Mouse (Mus musculus): Measurements from ENCODE around the gene Gm20388. TPM values are rescaled to one million over a fixed set of nuclear protein-coding genes. Genes with fewer than 3 reads are reported as not detected.

Gm20388 gene
- polyA plus RNA-seq, 1 experiment from 2014 or later, result not detected

DNA sequence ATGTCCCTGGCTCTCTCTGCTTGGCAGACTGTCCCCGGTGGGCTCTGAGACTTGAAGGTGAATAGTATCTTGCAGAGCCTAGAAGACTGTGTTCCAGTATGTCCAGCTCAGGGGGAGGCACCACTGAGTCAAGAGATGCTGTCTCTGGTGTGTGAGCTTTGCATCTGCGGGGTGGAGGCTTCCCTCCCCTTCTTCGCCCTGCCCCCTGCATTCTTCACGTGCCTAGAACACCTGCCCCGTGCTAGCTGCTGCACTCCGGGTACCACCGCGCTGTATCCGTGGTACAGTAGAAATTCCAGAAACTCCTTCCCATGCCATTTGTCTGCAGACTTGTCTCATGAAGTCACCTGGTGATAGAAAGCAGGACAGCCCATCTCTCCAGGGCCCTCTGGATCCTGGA, 2163.3 kb downstream of the Gm20388 start:
- Histone ChIP-seq H3K4me2 (replicated peaks) (no peak overlapping the region), H3K27me3 (ENCODE audit: control insufficient read depth, insufficient read depth, low read length) (no peaks in the 10 kb centered on the region), H3K4me1 (replicated peaks; ENCODE audit: control insufficient read depth, insufficient read depth, low read length) (no peaks in the 10 kb centered on the region), H3K4me3 (replicated peaks; ENCODE audit: low read length) (no peak overlapping the region), H3K9ac (no peak overlapping the region), H3K36me3 (replicated peaks; ENCODE audit: control insufficient read depth, insufficient read depth) (no peaks in the 10 kb centered on the region), H3K27ac (no peak overlapping the region), H3K9me3 (ENCODE audit: control insufficient read depth, low read length) (no peaks in the 10 kb centered on the region)
- ATAC-seq (ENCODE audit: low FRiP score), result no peak
- no peak for DNase-seq (ENCODE audit: low spot score)
- WGBS, result 82% methylated on average over 9 of the region's 9 CpGs

DNA sequence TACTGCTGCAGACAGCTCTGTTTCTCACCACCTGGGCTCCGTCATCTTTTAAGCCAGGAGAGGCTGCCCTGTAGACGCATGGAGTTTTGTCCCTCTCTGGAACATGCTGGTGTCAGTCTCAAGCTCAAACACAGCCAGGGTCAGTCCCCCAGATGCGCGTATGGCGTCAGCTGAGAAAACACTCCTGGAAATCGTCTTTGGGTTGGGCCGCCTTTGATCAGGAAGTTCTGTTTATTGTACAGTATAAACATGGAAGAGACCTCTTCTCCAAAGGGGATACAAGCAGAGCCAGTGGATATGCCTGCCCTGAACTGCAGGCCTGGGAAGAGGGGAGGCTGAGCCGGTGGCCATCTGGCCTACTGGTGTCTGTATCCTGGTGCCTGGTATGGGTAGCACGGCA, 2163.8 kb downstream of the Gm20388 start:
- H3K4me3 ChIP-seq (replicated peaks; ENCODE audit: low read length), result no peak overlapping the region
- H3K9me3 ChIP-seq (ENCODE audit: control insufficient read depth, low read length), result no peaks in the 10 kb centered on the region
- DNase-seq (ENCODE audit: low spot score), result no peak
- 0 out of 2 replicates have a peak, but pooled peaks cover 3% of the 10 kb centered on the region for H3K27me3 ChIP-seq (ENCODE audit: control insufficient read depth, insufficient read depth, low read length)
- H3K9ac ChIP-seq, result no peak overlapping the region
- no peak for ATAC-seq (ENCODE audit: low FRiP score)
- WGBS, result 85% methylated on average over 9 of the region's 9 CpGs
- no peak overlapping the region for H3K4me2 ChIP-seq (replicated peaks)
- no peak overlapping the region for H3K27ac ChIP-seq
- no peaks in the 10 kb centered on the region for H3K36me3 ChIP-seq (replicated peaks; ENCODE audit: control insufficient read depth, insufficient read depth)
- no peaks in the 10 kb centered on the region for H3K4me1 ChIP-seq (replicated peaks; ENCODE audit: control insufficient read depth, insufficient read depth, low read length)

DNA sequence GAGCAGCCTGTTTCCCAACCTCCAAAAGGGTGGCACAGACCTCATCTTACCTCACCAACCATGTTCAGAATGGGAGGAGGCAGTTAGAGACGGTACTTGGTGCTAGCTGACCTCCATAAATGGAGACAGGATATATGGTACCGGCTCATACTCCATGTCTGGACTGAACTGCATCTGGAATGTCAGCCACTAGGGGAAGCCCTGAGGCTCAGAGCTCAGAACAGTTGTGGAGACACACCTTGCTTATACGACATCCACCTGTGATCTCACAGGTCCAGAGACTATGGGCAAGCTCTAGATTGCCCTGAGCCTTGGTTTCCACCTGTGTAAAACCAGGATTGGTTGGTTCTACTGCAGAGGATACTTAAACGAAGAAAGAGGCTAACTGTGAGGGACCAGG, 2164.3 kb downstream of the Gm20388 start:
- no peak overlapping the region for H3K9ac ChIP-seq
- no peaks in the 10 kb centered on the region for H3K4me1 ChIP-seq (replicated peaks; ENCODE audit: control insufficient read depth, insufficient read depth, low read length)
- H3K27ac ChIP-seq, result no peak overlapping the region
- DNase-seq (ENCODE audit: low spot score), result no peak
- no peak overlapping the region for H3K4me2 ChIP-seq (replicated peaks)
- no peaks in the 10 kb centered on the region for H3K36me3 ChIP-seq (replicated peaks; ENCODE audit: control insufficient read depth, insufficient read depth)
- 0 out of 2 replicates have a peak, but pooled peaks cover 4% of the 10 kb centered on the region for H3K27me3 ChIP-seq (ENCODE audit: control insufficient read depth, insufficient read depth, low read length)
- ATAC-seq (ENCODE audit: low FRiP score), result no peak
- WGBS, result 82% methylated on average over 4 of the region's 4 CpGs
- no peak overlapping the region for H3K4me3 ChIP-seq (replicated peaks; ENCODE audit: low read length)
- H3K9me3 ChIP-seq (ENCODE audit: control insufficient read depth, low read length), result no peaks in the 10 kb centered on the region

DNA sequence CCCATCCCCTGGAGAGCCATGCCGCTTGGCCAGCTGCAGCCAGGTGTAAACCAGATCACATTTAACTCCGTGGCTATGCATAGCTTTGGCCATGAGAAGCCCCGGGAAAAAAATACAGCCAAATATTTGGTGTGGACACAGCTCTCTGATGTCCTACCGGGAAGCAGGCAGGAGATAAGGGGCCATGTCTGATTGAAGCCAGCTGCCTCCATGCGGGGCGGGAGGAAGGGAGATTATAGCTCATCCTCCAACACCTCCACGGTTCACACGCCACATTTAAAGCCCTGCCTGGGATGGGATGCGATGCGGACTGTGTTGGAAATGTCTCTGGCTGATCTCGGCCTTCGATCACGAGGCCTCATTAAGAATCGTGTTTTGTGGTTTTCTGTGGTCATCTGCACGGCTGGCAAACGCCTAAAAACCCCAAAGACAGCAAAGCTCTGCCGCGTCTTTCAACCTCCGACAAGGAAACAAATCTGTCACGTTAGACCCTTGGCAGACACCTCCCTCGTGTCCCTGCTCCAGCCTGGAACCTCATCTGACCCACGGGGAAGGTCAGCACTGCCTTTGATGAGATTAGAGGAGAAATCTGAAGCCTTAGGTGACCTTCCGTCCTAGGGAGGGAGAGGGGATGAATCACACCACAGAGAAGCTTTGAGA, 2165.7 kb downstream of the Gm20388 start:
- WGBS, result 60% methylated on average over 23 of the region's 23 CpGs
- no peaks in the 10 kb centered on the region for H3K9me3 ChIP-seq (ENCODE audit: control insufficient read depth, low read length)

DNA sequence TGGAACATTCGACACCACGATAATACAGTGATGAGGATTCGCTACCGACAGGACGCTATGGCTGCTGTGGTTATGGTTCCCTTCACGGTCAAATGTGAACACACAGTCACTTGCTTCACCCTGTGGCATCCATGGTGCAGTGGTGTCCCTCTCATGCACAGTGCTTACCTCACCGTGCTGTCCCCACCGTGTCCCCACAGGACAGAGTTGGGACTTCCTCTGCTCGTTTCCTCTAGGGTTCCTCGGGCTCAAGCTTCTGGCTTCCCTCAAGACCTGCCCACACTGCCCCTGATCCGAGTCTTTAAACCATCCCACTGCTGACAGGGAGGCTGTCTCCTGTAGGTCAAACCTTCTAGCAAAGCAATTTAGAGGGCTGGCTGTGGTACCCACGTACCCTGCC, 2167.7 kb downstream of the Gm20388 start:
- no peak for ATAC-seq (ENCODE audit: low FRiP score)
- 83% methylated on average over 12 of the region's 12 CpGs for WGBS
- no peak overlapping the region for H3K27ac ChIP-seq
- H3K9me3 ChIP-seq (ENCODE audit: control insufficient read depth, low read length), result no peaks in the 10 kb centered on the region
- no peak overlapping the region for H3K9ac ChIP-seq
- no peaks in the 10 kb centered on the region for H3K4me1 ChIP-seq (replicated peaks; ENCODE audit: control insufficient read depth, insufficient read depth, low read length)
- H3K4me3 ChIP-seq (replicated peaks; ENCODE audit: low read length), result no peak overlapping the region
- H3K4me2 ChIP-seq (replicated peaks), result no peak overlapping the region
- DNase-seq (ENCODE audit: low spot score), result no peak
- H3K27me3 ChIP-seq (ENCODE audit: control insufficient read depth, insufficient read depth, low read length), result 0 out of 2 replicates have a peak, but pooled peaks cover 4% of the 10 kb centered on the region
- no peaks in the 10 kb centered on the region for H3K36me3 ChIP-seq (replicated peaks; ENCODE audit: control insufficient read depth, insufficient read depth)

More for the DNA sequence above, 2165.7 kb downstream of the Gm20388 start:
- Histone ChIP-seq H3K4me1 (replicated peaks; ENCODE audit: control insufficient read depth, insufficient read depth, low read length) (no peaks in the 10 kb centered on the region), H3K27me3 (ENCODE audit: control insufficient read depth, insufficient read depth, low read length) (0 out of 2 replicates have a peak, but pooled peaks cover 4% of the 10 kb centered on the region), H3K27ac (no peak overlapping the region), H3K36me3 (replicated peaks; ENCODE audit: control insufficient read depth, insufficient read depth) (no peaks in the 10 kb centered on the region), H3K4me3 (replicated peaks; ENCODE audit: low read length) (no peak overlapping the region), H3K9ac (no peak overlapping the region), H3K4me2 (replicated peaks) (no peak overlapping the region)
- ATAC-seq (ENCODE audit: low FRiP score) (no peak), DNase-seq (ENCODE audit: low spot score) (no peak)

DNA sequence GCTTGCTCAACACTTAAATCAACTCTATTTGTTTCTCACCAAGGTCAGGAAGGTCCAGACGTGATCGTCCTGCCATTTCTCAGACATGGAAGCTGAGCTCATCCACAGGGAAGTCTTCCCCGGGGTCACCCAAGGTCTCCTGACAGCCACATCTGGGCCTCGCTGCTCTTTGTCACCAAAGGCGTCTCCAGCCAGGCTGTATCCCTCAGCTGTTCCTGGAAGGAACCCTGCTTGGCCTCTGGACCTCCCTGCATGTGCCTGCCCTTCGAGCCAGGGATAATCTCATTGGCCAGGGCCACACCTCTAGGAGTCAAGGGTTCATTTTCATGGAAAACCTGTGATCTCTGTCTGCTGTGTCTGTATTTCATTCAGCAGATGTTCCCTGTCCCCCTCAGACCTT, 2168.5 kb downstream of the Gm20388 start:
- 72% methylated on average over 6 of the region's 6 CpGs for WGBS

DNA sequence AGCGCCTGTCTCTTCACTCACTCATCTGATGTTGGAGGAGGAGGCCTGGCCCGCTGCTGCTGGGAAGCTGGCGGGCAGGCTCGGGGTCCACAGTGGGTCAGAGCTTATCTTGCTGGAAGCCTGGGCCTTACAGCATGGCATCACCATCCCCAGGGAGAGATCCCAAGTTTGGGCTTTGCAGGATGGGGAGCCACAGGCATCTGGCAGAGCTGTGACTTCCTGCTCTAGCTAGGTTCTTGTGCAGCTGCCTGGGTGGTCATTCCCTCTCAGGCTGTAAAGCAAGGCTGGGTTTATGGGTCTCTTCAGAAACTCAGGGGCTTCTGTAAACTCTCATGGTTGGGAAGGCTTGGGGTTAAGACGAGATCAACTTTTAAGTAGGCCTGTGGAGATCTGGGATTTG, 2169.7 kb downstream of the Gm20388 start:
- Histone ChIP-seq H3K9ac (no peak overlapping the region), H3K36me3 (replicated peaks; ENCODE audit: control insufficient read depth, insufficient read depth) (no peaks in the 10 kb centered on the region), H3K27me3 (ENCODE audit: control insufficient read depth, insufficient read depth, low read length) (0 out of 2 replicates have a peak, but pooled peaks cover 4% of the 10 kb centered on the region), H3K4me1 (replicated peaks; ENCODE audit: control insufficient read depth, insufficient read depth, low read length) (no peaks in the 10 kb centered on the region), H3K4me2 (replicated peaks) (no peak overlapping the region), H3K9me3 (ENCODE audit: control insufficient read depth, low read length) (no peaks in the 10 kb centered on the region), H3K4me3 (replicated peaks; ENCODE audit: low read length) (no peak overlapping the region), H3K27ac (no peak overlapping the region)
- DNase-seq (ENCODE audit: low spot score), result no peak
- ATAC-seq (ENCODE audit: low FRiP score), result no peak
- WGBS, result 58% methylated on average over 5 of the region's 5 CpGs

More for the DNA sequence above, 2168.5 kb downstream of the Gm20388 start:
- Histone ChIP-seq H3K9me3 (ENCODE audit: control insufficient read depth, low read length) (no peaks in the 10 kb centered on the region), H3K27ac (no peak overlapping the region), H3K36me3 (replicated peaks; ENCODE audit: control insufficient read depth, insufficient read depth) (no peaks in the 10 kb centered on the region), H3K4me1 (replicated peaks; ENCODE audit: control insufficient read depth, insufficient read depth, low read length) (no peaks in the 10 kb centered on the region), H3K4me3 (replicated peaks; ENCODE audit: low read length) (no peak overlapping the region), H3K4me2 (replicated peaks) (no peak overlapping the region), H3K27me3 (ENCODE audit: control insufficient read depth, insufficient read depth, low read length) (0 out of 2 replicates have a peak, but pooled peaks cover 4% of the 10 kb centered on the region), H3K9ac (no peak overlapping the region)
- ATAC-seq (ENCODE audit: low FRiP score) (no peak), DNase-seq (ENCODE audit: low spot score) (no peak)

DNA sequence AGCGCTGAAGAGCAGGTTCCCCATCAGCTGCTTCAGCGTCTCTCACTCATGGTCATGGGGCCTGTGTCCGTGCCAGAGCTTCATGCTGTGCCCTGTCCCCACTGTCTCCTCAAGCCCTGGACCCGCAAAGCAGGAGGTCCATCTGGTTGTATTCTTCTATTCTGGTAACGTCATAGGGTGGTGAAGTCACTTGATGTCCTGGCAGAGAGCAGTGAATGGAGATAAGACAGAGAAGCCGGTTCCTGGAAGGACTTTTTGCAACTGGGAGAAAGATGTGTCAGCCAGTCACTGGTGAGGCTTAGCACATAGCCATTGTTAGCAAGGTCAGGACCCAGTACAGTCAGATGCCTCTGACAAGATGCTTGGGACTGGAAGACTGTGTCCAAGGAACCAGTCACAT, 2172.8 kb downstream of the Gm20388 start:
- Histone ChIP-seq H3K9me3 (ENCODE audit: control insufficient read depth, low read length) (no peaks in the 10 kb centered on the region), H3K27ac (no peak overlapping the region), H3K4me2 (replicated peaks) (no peak overlapping the region), H3K4me1 (replicated peaks; ENCODE audit: control insufficient read depth, insufficient read depth, low read length) (no peaks in the 10 kb centered on the region), H3K36me3 (replicated peaks; ENCODE audit: control insufficient read depth, insufficient read depth) (no peaks in the 10 kb centered on the region), H3K4me3 (replicated peaks; ENCODE audit: low read length) (no peak overlapping the region), H3K27me3 (ENCODE audit: control insufficient read depth, insufficient read depth, low read length) (0 out of 2 replicates have a peak, but pooled peaks cover 4% of the 10 kb centered on the region), H3K9ac (no peak overlapping the region)
- no peak for ATAC-seq (ENCODE audit: low FRiP score)
- DNase-seq (ENCODE audit: low spot score), result no peak
- WGBS, result 85% methylated on average over 6 of the region's 6 CpGs

DNA sequence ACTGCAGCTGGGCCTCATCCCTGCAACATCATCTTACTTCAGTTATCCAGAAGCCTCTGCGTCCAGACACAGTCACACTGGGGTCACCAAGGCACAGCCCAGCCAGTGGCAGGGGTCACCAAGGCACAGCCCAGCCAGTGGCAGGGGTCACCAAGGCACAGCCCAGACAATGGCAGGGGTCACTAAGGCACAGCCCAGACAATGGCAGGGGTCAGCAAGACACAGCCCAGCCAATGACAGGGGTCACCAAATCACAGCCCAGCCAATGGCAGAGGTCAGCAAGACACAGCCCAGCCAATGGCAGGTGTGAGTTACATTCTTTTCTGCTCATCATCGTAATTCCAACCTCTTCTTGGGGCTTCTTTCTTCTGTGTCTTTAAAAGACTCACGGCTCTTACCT, 2173.5 kb downstream of the Gm20388 start:
- 4% methylated on average over 3 of the region's 3 CpGs for WGBS
- H3K36me3 ChIP-seq (replicated peaks; ENCODE audit: control insufficient read depth, insufficient read depth), result no peaks in the 10 kb centered on the region
- H3K9ac ChIP-seq, result no peak overlapping the region
- H3K4me2 ChIP-seq (replicated peaks), result no peak overlapping the region
- no peaks in the 10 kb centered on the region for H3K4me1 ChIP-seq (replicated peaks; ENCODE audit: control insufficient read depth, insufficient read depth, low read length)
- no peak overlapping the region for H3K27ac ChIP-seq
- H3K4me3 ChIP-seq (replicated peaks; ENCODE audit: low read length), result no peak overlapping the region
- H3K9me3 ChIP-seq (ENCODE audit: control insufficient read depth, low read length), result no peaks in the 10 kb centered on the region
- DNase-seq (ENCODE audit: low spot score) (no peak), ATAC-seq (ENCODE audit: low FRiP score) (no peak)
- H3K27me3 ChIP-seq (ENCODE audit: control insufficient read depth, insufficient read depth, low read length), result 0 out of 2 replicates have a peak, but pooled peaks cover 4% of the 10 kb centered on the region
